Mouse (Mus musculus): Measurements from ENCODE around the gene Cda.

Gene Cda

DNA sequence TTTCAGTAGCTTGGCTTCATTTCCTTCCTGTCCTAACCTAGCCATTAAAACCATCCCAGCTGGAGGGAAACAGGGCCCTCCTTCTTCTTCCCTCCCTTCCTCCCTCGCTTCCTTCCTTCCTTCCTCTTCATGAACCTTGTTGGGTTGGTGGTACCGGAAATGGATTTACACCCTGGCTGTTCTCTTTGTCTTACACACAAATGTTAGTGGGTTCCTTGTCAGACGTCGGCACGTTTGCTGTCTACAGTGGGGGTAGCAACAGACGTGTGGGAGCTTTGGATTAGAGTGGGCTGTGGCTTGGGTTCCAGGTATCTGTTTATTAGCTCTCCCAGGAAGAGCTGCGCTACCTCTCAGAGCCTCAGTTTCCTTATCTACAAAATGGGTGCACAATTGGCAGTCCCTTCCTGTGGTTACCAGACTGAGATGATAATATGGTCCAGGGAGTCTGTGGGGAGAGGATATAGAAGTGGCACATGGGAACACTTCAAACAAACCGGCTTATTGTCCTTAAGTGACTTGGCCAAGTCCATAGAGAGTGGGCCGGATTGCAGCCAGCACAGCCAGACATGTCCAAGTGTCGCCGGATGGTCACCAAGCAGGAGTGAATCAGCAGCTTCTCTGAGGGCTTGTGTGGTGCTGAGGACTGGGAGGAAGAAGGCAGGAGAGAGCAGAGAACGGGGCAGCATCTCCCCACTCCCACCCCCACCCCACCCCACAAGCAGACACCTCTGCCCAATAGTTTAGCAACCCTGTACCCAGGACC lies 887 bp upstream of the Cda start:
- DNase-seq (ENCODE audit: low spot score) = no peak

GRCm38 (mm10) chr4:138366561-138366960 lies 1.2 kb downstream of the Cda start:
- DNase-seq (ENCODE audit: low spot score) = no peak

GRCm38 (mm10) chr4:138363511-138363910 lies 4.3 kb downstream of the Cda start:
- DNase-seq (ENCODE audit: low spot score) = no peak

DNA sequence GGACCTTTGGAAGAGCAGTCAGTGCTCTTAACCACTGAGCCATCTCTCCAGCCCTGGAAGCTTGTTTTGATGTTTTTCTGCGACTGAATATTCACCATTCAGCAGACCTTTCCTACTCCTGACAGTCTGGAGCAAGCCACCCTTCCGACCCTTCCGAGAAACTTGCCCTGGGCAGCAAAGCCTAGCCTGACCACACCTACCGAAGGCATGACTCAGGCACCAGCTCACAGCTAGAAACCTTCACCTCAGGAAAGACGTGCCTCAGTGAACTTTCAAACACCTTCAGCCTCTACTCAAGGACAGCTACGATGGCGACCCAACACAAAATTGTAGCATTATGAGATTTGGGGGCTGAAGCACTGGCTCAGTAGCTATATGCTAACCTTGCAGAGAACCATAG lies 4.9 kb downstream of the Cda start:
- DNase-seq (ENCODE audit: low spot score) = no peak

DNA sequence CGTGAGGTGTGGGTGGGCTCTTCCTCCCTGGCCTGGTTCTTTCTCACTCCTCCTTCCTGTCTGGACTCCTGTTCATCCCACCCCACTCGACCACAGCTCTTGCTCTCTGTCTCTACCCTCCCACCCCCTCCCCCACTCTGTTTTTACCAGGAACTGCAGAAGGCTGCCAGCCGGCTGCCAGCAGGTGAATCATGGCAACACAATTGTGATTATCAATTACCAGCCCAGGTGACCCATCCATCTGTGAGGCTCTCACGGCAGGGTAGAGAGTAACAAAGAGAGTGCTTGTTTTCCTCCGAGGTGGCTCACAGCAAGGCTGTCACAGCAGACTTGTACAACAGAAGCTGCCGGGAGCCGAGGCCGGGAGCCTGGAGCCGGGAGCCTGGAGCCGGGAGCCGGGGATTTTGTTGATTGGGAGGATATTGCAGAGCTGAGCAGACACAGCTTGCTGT lies 6.4 kb downstream of the Cda start:
- no peak for DNase-seq (ENCODE audit: low spot score)

DNA sequence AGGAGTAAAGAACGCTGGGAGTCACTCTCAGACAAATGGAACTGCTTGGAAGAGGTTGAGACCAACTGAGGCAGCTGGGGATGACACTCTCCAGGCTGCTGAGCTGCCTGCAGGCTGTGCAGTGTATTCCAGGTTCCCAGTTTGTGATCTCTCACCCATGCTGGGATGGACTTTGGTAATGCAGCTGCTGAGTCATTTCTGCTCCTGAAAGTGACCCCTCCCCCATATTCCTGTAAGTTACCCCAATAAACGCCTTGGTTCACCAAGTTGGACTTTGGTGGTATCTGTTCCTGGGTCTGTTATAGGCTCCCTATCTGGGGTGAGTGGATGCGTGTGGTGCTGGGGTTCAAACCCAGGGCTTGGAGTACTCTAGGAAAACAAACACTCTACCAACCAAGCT lies 9.6 kb downstream of the Cda start:
- no peak for DNase-seq (ENCODE audit: low spot score)

- DNase-seq (ENCODE audit: low spot score) = no peak
Measured at GRCm38 (mm10) chr4:138356551-138356950, 11.2 kb downstream of the Cda start.

DNA sequence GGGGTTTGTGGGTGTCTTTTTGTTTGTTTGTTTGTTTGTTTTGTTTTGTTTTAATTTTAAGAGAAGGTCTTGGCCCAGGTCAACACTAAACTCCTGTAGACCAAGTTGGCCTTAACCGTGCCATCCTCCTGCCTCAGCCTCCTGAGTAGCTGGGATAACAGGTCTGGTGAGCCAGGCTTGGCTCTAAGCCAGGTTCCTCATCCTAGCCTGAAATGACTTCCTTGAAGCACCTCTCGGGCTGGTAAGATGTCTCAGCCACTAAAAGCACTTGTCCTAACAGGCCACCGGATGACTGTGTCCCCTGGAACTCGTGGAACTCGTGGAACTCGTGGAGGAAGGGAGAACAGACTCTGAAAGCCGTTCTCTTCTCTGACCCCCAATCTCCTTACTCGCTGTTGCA lies 11.7 kb downstream of the Cda start:
- DNase-seq (ENCODE audit: low spot score) = no peak

DNA sequence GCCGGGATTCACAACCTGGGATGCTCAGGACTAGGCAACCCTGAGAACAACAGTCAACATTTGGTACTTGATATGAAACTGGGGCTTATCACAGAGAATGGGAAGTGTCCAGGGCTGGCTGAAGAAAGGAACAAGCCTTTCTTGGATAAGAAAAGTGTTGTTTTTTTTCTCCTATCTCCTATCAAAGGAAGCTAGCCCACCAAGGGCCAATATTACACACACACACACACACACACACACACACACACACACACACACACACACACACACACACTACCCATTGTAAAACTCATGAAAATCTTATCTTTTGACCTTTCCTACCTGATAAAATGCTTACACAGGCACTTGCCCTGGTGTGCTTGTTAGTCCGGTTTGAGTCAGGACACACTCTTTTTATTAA lies 12.3 kb downstream of the Cda start:
- DNase-seq (ENCODE audit: low spot score) = no peak

GRCm38 (mm10) chr4:138353438-138354171 lies 14.2 kb downstream of the Cda start:
- DNase-seq (ENCODE audit: low spot score) = no peak

DNA sequence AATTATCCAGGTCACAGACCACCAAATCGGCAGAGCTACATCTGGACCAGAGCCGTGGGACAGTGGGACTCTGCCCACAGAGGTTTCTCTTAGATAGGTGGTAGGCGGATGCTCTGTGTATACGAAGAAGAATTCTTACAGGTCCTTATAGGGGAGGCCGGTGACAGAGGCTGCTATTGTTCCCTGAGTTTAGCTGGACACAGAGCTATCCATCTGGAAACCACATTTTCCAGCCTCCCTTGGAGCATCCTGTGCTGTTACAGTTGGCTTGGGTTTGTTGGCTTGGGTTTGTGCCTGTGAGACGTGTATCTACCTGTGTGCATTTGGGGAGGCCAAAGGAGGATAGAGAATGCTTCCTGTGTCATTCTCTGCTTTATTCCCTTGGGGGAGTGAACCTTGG lies 15.1 kb downstream of the Cda start:
- DNase-seq (ENCODE audit: low spot score) = no peak

DNA sequence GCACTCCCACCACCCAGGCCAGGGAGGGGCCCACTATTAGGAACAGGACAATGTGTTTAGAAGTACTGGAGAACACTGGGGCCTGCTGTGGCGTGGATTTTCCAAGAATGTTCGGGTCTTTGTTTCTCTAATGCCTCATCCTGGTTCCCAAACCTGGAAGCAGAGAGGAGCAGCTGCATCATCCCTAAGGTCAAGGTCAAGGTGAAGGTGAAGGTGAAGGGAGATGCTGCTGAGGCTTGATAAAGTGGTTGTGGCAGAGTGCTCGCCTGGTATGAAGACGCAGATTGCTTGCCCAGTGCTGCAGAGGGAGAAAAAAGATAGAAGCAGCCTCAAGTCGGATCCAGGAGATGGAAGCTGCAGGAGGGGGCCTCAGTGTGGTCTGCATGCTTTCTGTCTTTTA lies 16.0 kb downstream of the Cda start:
- DNase-seq (ENCODE audit: low spot score) = no peak

- no peak for DNase-seq (ENCODE audit: low spot score)
Measured at GRCm38 (mm10) chr4:138348716-138349115, 19.1 kb downstream of the Cda start.

DNA sequence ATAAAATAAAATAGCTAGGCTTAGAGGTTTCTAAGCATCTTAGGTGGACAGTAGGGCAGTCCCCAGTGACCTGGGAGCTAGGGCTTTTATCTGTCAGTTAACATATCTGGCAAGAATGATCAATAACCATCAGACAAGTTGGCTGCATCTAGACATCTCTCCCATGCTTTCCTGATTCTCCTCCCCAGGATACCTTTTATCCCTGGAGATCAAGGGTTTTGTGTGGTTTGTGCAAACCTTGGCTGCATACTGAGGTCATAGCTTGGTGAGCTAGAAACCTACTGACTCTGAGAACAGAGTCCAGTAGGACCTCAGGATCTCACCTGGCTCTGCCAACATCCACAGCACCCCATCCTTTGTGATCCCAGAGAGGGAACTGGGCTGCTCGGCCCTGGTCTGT lies 20.5 kb downstream of the Cda start:
- no peak for DNase-seq (ENCODE audit: low spot score)

DNA sequence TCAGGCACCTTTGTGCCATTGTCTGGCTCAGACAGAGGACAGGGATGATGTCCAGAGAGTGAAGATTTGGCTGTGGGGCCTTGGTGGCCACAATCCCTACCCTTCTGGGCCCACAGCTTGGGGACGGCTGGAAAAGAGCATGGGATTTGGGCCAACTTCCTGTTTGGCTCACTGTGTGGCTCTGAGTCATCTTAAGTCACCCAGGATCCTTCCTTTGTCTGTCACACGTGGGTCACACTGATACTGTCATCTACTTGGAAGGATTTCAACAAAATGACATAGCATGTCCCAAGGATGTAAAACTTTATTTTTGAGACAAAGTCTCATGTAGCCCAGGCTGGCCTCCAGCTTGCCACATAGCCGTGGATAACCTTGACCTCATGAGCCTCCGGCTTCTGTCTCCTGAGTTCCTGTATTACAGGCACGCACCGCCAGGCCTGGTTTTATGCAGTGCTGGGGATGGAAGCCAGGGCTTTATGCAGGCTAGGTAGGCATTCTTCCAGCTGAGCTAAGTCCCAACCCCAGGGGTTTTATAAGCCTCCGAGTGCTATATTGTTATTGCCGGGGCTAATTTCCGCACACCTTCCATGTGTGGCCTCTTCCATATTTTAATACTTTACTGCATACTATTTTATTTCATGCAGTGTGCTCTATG lies 22.8 kb downstream of the Cda start:
- no peak for DNase-seq (ENCODE audit: low spot score)

DNA sequence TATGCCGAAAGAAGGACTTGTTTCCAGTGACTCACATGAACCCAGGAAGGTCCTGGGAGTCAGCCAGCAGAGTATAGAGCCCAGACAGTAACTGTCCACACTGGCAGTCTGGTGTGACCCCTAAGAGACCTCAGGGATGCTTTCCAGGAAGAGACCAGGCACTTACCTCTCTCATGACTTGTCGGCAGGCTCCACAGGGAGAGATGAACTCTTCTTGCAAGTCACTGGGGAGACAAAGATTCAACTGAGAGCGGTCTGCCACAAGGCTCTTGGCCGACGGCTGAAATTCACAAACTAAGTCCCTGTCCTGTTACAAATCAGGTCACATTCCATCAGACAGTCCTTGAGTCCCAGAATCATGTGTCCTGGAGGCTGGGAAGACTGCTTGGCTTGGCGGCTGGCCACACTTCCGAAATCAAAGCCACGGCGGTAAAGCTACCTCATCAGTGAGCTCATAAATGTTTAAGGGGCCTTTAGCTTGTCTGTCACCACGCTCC lies 24.4 kb downstream of the Cda start:
- no peak for DNase-seq (ENCODE audit: low spot score)

- DNase-seq (ENCODE audit: low spot score) = no peak
Measured at GRCm38 (mm10) chr4:138342778-138343177, 25.0 kb downstream of the Cda start.

GRCm38 (mm10) chr4:138342048-138342447 lies 25.7 kb downstream of the Cda start:
- no peak for DNase-seq (ENCODE audit: low spot score)

DNA sequence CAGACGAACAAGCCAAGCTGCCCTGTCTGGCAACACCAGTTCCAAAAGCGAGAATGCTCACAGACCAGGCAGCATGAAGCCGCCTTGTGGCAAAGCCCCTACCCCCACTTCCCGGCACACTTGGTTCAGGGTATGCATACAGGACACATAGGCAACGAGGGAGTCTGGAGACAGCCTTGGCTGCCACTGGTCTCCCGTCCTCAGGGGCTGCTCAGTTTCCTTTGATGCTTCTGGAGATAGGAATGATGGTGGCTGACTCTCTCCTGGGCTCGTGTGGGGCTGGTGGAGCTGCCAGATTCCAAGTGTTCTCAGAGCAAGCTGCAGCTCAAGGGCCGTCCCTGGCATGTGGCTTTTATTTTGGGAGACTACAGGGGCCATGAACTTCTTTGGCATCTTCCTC lies 26.4 kb downstream of the Cda start:
- no peak for DNase-seq (ENCODE audit: low spot score)

GRCm38 (mm10) chr4:138339963-138340362 lies 27.8 kb downstream of the Cda start:
- peak; percentile 67 for DNase-seq (ENCODE audit: low spot score)

DNA sequence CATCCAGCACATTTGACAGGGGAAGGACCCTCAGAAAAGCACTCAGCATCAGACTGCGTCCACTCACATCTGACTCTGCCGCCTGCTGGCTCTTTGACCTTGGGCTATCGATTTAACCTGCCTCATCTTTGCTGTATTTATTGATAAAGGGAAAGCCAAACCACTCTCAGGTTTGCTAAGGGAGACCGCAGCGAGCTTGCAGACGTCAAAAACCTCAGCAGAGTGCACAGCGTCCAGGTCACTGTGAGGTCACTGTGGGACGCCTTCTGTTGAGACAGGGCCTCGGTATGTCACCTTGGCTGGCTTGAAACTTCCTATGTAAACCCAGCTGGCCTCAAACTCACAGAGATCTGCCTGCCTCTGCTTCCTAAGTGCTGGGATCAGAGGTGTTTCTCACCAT lies 30.5 kb downstream of the Cda start:
- no peak for DNase-seq (ENCODE audit: low spot score)

GRCm38 (mm10) chr4:138336876-138337275 lies 30.9 kb downstream of the Cda start:
- no peak for DNase-seq (ENCODE audit: low spot score)

- no peak for DNase-seq (ENCODE audit: low spot score)
Measured at GRCm38 (mm10) chr4:138335648-138336047, 32.1 kb downstream of the Cda start.

Measured in layer of hippocampus, adult 11-12 months (tissue).